Mouse (Mus musculus) ES-E14 (cell line): Measurements from ENCODE around the gene Rpl13. TPM values are rescaled to one million over a fixed set of nuclear protein-coding genes. Genes with fewer than 3 reads are reported as not detected.

Source experiments
- DNase-seq: peaks from one replicate; pipeline ENCODE4 v3.0.0-alpha.2; 2013; ENCODE audit warnings: low read depth, low spot score
- H3K27ac ChIP-seq: 2 replicates; pipeline ENCODE4 v1.5.1; 2012; ENCODE audit warnings: low read depth, mild to moderate bottlenecking, low read length, moderate library complexity, mixed read lengths; ENCODE audit not compliant: poor library complexity, insufficient read depth, severe bottlenecking
- H3K36me3 ChIP-seq: 2 replicates; pipeline ENCODE4 v1.6.1; 2012; ENCODE audit warnings: mild to moderate bottlenecking, low read length, moderate library complexity, mixed read lengths; ENCODE audit not compliant: control insufficient read depth, poor library complexity, insufficient read depth, severe bottlenecking
- H3K4me1 ChIP-seq, 2 experiments: fragments of 150-350 bp in 1 of 2; sonication (generic) in 1 of 2; 2 replicates each; pipeline ENCODE4 v1.6.1; 2012; ENCODE audit warnings: low read length in 2 of 2, mild to moderate bottlenecking in 1 of 2, mixed read lengths in 1 of 2; ENCODE audit not compliant: control insufficient read depth in 2 of 2, insufficient read depth in 2 of 2, poor library complexity in 1 of 2
- H3K4me3 ChIP-seq, 2 experiments: fragments of 150-350 bp in 1 of 2; sonication (generic) in 1 of 2; 2 replicates each; pipeline ENCODE4 v1.5.1; 2012; ENCODE audit warnings: low read length in 2 of 2, low read depth in 1 of 2, mild to moderate bottlenecking in 1 of 2, mixed read lengths in 1 of 2; ENCODE audit not compliant: insufficient read depth in 1 of 2, poor library complexity in 1 of 2, severe bottlenecking in 1 of 2
- H3K9ac ChIP-seq: 2 replicates; pipeline ENCODE4 v1.6.1; 2012; ENCODE audit warnings: low read depth, mild to moderate bottlenecking, low read length, mixed read lengths; ENCODE audit not compliant: poor library complexity, insufficient read depth, severe bottlenecking
- H3K9me3 ChIP-seq: fragments of 150-350 bp; sonication (generic); 2 replicates; pipeline ENCODE4 v1.6.1; 2012; ENCODE audit warnings: low read depth, mild to moderate bottlenecking, low read length; ENCODE audit not compliant: control insufficient read depth, insufficient read depth
- CHD2 ChIP-seq: IDR thresholded peaks from 2 replicates; pipeline ENCODE4 v1.6.1; 2014; ENCODE audit warnings: mild to moderate bottlenecking, low read depth, low read length, inconsistent platforms
- HCFC1 ChIP-seq: IDR thresholded peaks from 2 replicates; pipeline ENCODE4 v1.6.1; 2012; ENCODE audit warnings: low read length, inconsistent platforms, borderline replicate concordance; ENCODE audit not compliant: insufficient read depth
- MAFK ChIP-seq: IDR thresholded peaks from 2 replicates; pipeline ENCODE4 v1.6.1; 2014; ENCODE audit warnings: mild to moderate bottlenecking, low read depth, low read length, inconsistent platforms; ENCODE audit not compliant: insufficient read depth
- ZC3H11A ChIP-seq: IDR thresholded peaks from 2 replicates; pipeline ENCODE4 v1.6.1; 2012; ENCODE audit warnings: low read depth, mild to moderate bottlenecking, inconsistent platforms, low read length, borderline replicate concordance
- ZNF384 ChIP-seq: IDR thresholded peaks from 2 replicates; pipeline ENCODE4 v1.6.1; 2012; ENCODE audit warnings: low read depth, low read length, inconsistent platforms
- in situ Hi-C, 2 experiments: fragments of 600-800 bp; cut with MboI; formaldehyde crosslinking; loops; one replicate each; pipeline ENCODE4 v1.15.1; 2025; ENCODE audit warnings: low sequenced_read_pairs in 2 of 2, inconsistent platforms in 1 of 2; ENCODE audit not compliant: unreplicated experiment in 2 of 2
- total RNA-seq: library from RNA; depleted of rRNA; stranded (reverse); fragments of 300-350 nt; gene quantifications from 2 replicates; pipeline ENCODE4 v1.2.3, GENCODE M21; 2012

Gene Rpl13
- total RNA-seq, 1 experiment = 2,912 TPM

GRCm38 (mm10) chr8:123065214-123066100 is 36.7 kb upstream of the Rpl13 start:
- H3K9ac ChIP-seq = peak overlapping the region; percentile 97
- peaks cover 0 to 4% of the 10 kb centered on the region in 2 experiments; a peak in 1 of 4 replicates for H3K4me1 ChIP-seq
- peaks cover 8% of the 10 kb centered on the region; the same call in 1 of the 2 replicates for H3K36me3 ChIP-seq
- peak; percentile 87 for DNase-seq
- H3K27ac ChIP-seq = peak overlapping the region; percentile 90
- TF ChIP-seq CHD2 = no peak
- TF ChIP-seq ZNF384 = no peak
- TF ChIP-seq HCFC1 = peak; percentile 73
- TF ChIP-seq MAFK = 0 out of 2 replicates have a peak, but pooled peaks have one; percentile 49
- in situ Hi-C loops = no loop called here
- H3K4me3 ChIP-seq = peak overlapping the region; percentile 93 to 96
- H3K9me3 ChIP-seq = no peaks in the 10 kb centered on the region

GRCm38 (mm10) chr8:123066101-123066683 is 36.0 kb upstream of the Rpl13 start:
- peaks cover 0 to 4% of the 10 kb centered on the region in 2 experiments; a peak in 1 of 4 replicates for H3K4me1 ChIP-seq
- H3K9ac ChIP-seq = peak overlapping the region; percentile 97
- H3K27ac ChIP-seq = peak overlapping the region; percentile 90; the same call in 1 of the 2 replicates
- peaks cover 8% of the 10 kb centered on the region for H3K36me3 ChIP-seq
- no peaks in the 10 kb centered on the region for H3K9me3 ChIP-seq
- TF ChIP-seq HCFC1 (no peak), ZNF384 (no peak), ZC3H11A (no peak)
- peak; percentile 57 for DNase-seq
- H3K4me3 ChIP-seq = peak overlapping the region; percentile 93 to 96
- in situ Hi-C loops = no loop called here

GRCm38 (mm10) chr8:123071176-123071575 is 31.0 kb upstream of the Rpl13 start:
- Histone ChIP-seq H3K4me1 (peaks cover 0 to 4% of the 10 kb centered on the region in 2 experiments; a peak in 1 of 4 replicates), H3K4me3 (no peak overlapping the region), H3K27ac (no peak overlapping the region), H3K9ac (no peak overlapping the region), H3K36me3 (peaks cover 22% of the 10 kb centered on the region), H3K9me3 (no peaks in the 10 kb centered on the region)
- in situ Hi-C loops = no loop called here
- TF ChIP-seq HCFC1 = no peak
- TF ChIP-seq ZNF384 = no peak
- TF ChIP-seq MAFK = no peak
- no peak for TF ChIP-seq ZC3H11A
- no peak for TF ChIP-seq CHD2
- DNase-seq = no peak

- Histone ChIP-seq H3K9ac (no peak overlapping the region), H3K36me3 (peaks cover 44% of the 10 kb centered on the region)
Observed at GRCm38 (mm10) chr8:123077213-123077612, 24.9 kb upstream of the Rpl13 start.

More at GRCm38 (mm10) chr8:123077213-123077612, 24.9 kb upstream of the Rpl13 start:
- Histone ChIP-seq H3K4me3 (no peak overlapping the region), H3K27ac (no peak overlapping the region), H3K9me3 (no peaks in the 10 kb centered on the region), H3K4me1 (0 out of 4 replicates have a peak, but pooled peaks cover 0 to 3% of the 10 kb centered on the region in 2 experiments)
- TF ChIP-seq MAFK (no peak), HCFC1 (no peak), ZC3H11A (no peak), CHD2 (no peak), ZNF384 (no peak)
- no peak for DNase-seq
- in situ Hi-C loops = no loop called here
